Mouse (Mus musculus) hindbrain, embryonic 14.5 days (tissue): ENCODE results near the gene Fam151a. TPM values are rescaled to one million over a fixed set of nuclear protein-coding genes. Genes with fewer than 3 reads are reported as not detected.

Source experiments
- ATAC-seq: fragments of 200-750 bp; cut with Nextera tagmentation; 2 replicates; pipeline ENCODE4 v1.8.0; 2017; ENCODE audit warnings: moderate number of reproducible peaks, mild to moderate bottlenecking, moderate TSS enrichment, moderate library complexity; ENCODE audit not compliant: low FRiP score
- DNase-seq: peaks from one replicate; pipeline ENCODE4 v3.0.0-alpha.2; 2015; ENCODE audit warnings: low spot score
- H3K27ac ChIP-seq: fragments of 300-500 bp; sonication (generic); 2 replicates; pipeline ENCODE4 v1.5.1; 2014; ENCODE audit warnings: mild to moderate bottlenecking, moderate library complexity
- H3K27me3 ChIP-seq: fragments of 300-500 bp; sonication (generic); 2 replicates; pipeline ENCODE4 v1.6.1; 2014; ENCODE audit warnings: mild to moderate bottlenecking, low read length, mixed read lengths; ENCODE audit not compliant: control insufficient read depth, insufficient read depth
- H3K36me3 ChIP-seq: fragments of 300-500 bp; sonication (generic); replicated peaks from 2 replicates; pipeline ENCODE4 v1.6.1; 2014; ENCODE audit not compliant: control insufficient read depth, insufficient read depth
- H3K4me1 ChIP-seq: fragments of 300-500 bp; sonication (generic); replicated peaks from 2 replicates; pipeline ENCODE4 v1.6.1; 2014; ENCODE audit warnings: antibody characterized with exemption, low read length, mixed read lengths; ENCODE audit not compliant: control insufficient read depth, insufficient read depth
- H3K4me2 ChIP-seq: fragments of 300-500 bp; sonication (generic); replicated peaks from 2 replicates; pipeline ENCODE4 v1.6.1; 2014; ENCODE audit warnings: mild to moderate bottlenecking, moderate library complexity
- H3K4me3 ChIP-seq: fragments of 300-500 bp; sonication (generic); replicated peaks from 2 replicates; pipeline ENCODE4 v1.5.1; 2014; ENCODE audit warnings: mild to moderate bottlenecking, low read length
- H3K9ac ChIP-seq: fragments of 300-500 bp; sonication (generic); 2 replicates; pipeline ENCODE4 v1.6.1; 2014
- H3K9me3 ChIP-seq: fragments of 300-500 bp; sonication (generic); 2 replicates; pipeline ENCODE4 v1.6.1; 2016; ENCODE audit warnings: low read length; ENCODE audit not compliant: control insufficient read depth
- whole genome bisulfite sequencing: fragments of 180-500 bp; shearing (Covaris S2); extraction: QIAGEN DNeasy Blood & Tissue Kit; methylation state at CpG from one replicate; pipeline ENCODE4 v1.1.7; 2014; 5-methylcytosine and 5-hydroxymethylcytosine counted together
- polyA plus RNA-seq: library from polyadenylated mRNA; unstranded; fragments of >200 nt; fragmentation: Nextera tagmentation; extraction: Ambion mirVana; gene quantifications from 2 replicates; pipeline ENCODE4 v1.2.1, GENCODE M21; 2014

Fam151a gene
- not detected in 2 replicates for polyA plus RNA-seq

- Histone ChIP-seq H3K9me3 (no peaks in the 10 kb centered on the region), H3K36me3 (no peaks in the 10 kb centered on the region), H3K9ac (no peak within 1 kb of the TSS), H3K4me3 (no peak within 1 kb of the TSS), H3K4me1 (no peaks in the 10 kb centered on the region), H3K27ac (no peak within 1 kb of the TSS), H3K4me2 (no peak within 1 kb of the TSS), H3K27me3 (no peaks in the 10 kb centered on the region)
- DNase-seq (no peak), ATAC-seq (no peak)
- 67% methylated on average over 4 of the region's 4 CpGs for WGBS
Observed at GRCm38 (mm10) chr4:106733636-106734035, at the start of gene Fam151a. Gene Fam151a, plus strand, starts transcription at chr4:106733889.

GRCm38 (mm10) chr4:106688636-106689296, 44.9 kb upstream of the Fam151a start:
- H3K36me3 ChIP-seq: no peaks in the 10 kb centered on the region
- WGBS: 54% methylated on average over 3 of the region's 3 CpGs
- H3K9ac ChIP-seq: no peak overlapping the region
- H3K27ac ChIP-seq: no peak overlapping the region
- no peaks in the 10 kb centered on the region for H3K27me3 ChIP-seq
- DNase-seq (no peak), ATAC-seq (no peak)
- no peaks in the 10 kb centered on the region for H3K9me3 ChIP-seq
- no peak overlapping the region for H3K4me3 ChIP-seq
- H3K4me1 ChIP-seq: no peaks in the 10 kb centered on the region
- H3K4me2 ChIP-seq: no peak overlapping the region

DNA sequence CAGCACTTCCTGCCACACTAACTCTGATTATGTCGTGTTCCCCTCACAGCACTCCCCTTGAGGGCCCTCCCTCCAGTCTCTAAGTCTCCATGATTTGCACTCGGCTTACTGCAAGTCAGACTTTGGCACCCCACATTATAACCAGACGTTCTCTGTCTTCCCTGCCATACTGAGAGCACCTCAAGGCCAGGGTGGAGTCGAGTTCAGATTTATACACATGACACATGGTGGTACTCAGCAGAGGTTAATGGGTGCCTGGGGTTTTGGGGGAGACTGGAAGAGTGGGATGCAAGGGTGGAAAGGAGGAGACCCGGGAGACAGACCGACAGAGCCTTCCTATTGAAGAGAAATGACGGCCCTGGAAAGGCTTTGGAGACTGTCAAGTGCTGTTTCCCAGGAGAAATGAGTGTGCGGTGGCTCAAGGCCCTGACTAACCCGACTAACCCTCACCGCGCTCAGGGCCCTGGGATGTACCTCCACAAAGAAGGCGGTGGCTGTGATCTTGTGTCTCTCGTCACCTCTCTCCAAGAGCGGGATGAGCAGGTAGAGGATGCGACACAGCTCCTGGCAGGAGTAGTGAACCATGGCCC, 39.8 kb upstream of the Fam151a start:
- WGBS: 89% methylated on average over 15 of the region's 15 CpGs
- Histone ChIP-seq H3K36me3 (no peaks in the 10 kb centered on the region), H3K27me3 (no peaks in the 10 kb centered on the region), H3K9ac (no peak overlapping the region), H3K4me3 (no peak overlapping the region), H3K4me2 (no peak overlapping the region), H3K27ac (no peak overlapping the region), H3K9me3 (no peaks in the 10 kb centered on the region), H3K4me1 (no peaks in the 10 kb centered on the region)
- DNase-seq (no peak), ATAC-seq (no peak)

GRCm38 (mm10) chr4:106699989-106700388, 33.7 kb upstream of the Fam151a start:
- 18% methylated on average over 9 of the region's 9 CpGs for WGBS
- Histone ChIP-seq H3K36me3 (no peaks in the 10 kb centered on the region), H3K4me1 (peaks cover 27% of the 10 kb centered on the region), H3K27me3 (no peaks in the 10 kb centered on the region), H3K9ac (no peak overlapping the region), H3K4me3 (no peak overlapping the region), H3K9me3 (no peaks in the 10 kb centered on the region), H3K27ac (peak overlapping the region; percentile 71), H3K4me2 (0 out of 2 replicates have a peak overlapping the region, but pooled peaks have one; percentile 21)
- no peak for ATAC-seq
- peak; percentile 32 for DNase-seq

GRCm38 (mm10) chr4:106700798-106701197, 32.9 kb upstream of the Fam151a start:
- ATAC-seq (no peak), DNase-seq (peak; percentile 46)
- H3K36me3 ChIP-seq: no peaks in the 10 kb centered on the region
- H3K4me3 ChIP-seq: no peak overlapping the region
- WGBS: 45% methylated on average over 4 of the region's 4 CpGs
- no peak overlapping the region; the same call in 1 of the 2 replicates for H3K9ac ChIP-seq
- no peaks in the 10 kb centered on the region for H3K9me3 ChIP-seq
- H3K27me3 ChIP-seq: no peaks in the 10 kb centered on the region
- peak overlapping the region; percentile 71 for H3K27ac ChIP-seq
- peak overlapping the region; percentile 21; the same call in 1 of the 2 replicates for H3K4me2 ChIP-seq
- peaks cover 27% of the 10 kb centered on the region for H3K4me1 ChIP-seq

DNA sequence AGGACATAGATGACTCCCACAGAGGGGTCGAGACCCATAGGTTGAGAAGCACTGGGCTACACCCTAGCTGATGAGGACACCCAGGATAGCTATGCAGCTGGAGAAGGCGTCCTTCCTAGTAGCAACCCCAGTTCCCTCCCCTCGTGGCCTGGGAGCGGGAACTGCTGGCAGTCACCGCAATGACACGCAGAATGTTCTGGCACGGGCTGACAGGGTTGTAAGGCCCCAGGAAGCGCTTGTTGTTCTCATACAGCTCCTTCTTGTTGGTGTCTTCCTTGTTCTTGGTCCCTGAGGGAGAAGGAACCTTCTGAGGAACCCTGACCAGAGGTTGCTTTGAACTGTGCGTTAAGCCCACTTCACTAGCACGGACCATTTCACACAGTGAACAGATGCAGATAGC, 29.7 kb upstream of the Fam151a start:
- 76% methylated on average over 10 of the region's 10 CpGs for WGBS
- DNase-seq (no peak), ATAC-seq (no peak)
- Histone ChIP-seq H3K9me3 (no peaks in the 10 kb centered on the region), H3K4me2 (no peak overlapping the region), H3K9ac (no peak overlapping the region), H3K36me3 (no peaks in the 10 kb centered on the region), H3K4me1 (peaks cover 27% of the 10 kb centered on the region), H3K27me3 (no peaks in the 10 kb centered on the region), H3K27ac (peak overlapping the region; percentile 71), H3K4me3 (no peak overlapping the region)

DNA sequence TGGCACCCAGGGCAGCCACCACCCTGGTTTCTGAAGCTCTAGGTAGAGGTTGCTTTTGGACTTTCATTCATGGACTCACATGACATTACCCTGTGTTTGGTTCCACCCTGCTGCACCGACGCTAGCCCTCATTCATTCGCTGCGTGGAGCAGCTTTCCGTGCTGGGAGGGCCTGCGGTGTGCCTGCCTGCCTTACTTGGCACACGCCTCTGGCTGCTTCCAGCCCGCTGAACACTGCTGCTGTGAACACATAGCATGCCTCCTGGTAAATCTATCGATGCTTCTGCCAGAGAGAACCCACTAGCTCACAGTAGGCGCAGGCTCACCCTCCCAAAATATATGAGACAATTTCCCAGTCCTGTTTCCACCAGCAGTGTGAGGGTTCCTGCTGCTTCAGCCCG, 29.3 kb upstream of the Fam151a start:
- peak; percentile 53; the same call in 1 of the 2 replicates for ATAC-seq
- Histone ChIP-seq H3K9me3 (no peaks in the 10 kb centered on the region), H3K27me3 (no peaks in the 10 kb centered on the region), H3K36me3 (no peaks in the 10 kb centered on the region), H3K4me3 (no peak overlapping the region), H3K4me2 (no peak overlapping the region), H3K9ac (no peak overlapping the region), H3K4me1 (peaks cover 27% of the 10 kb centered on the region), H3K27ac (peak overlapping the region; percentile 71)
- DNase-seq: peak; percentile 49
- WGBS: 40% methylated on average over 11 of the region's 11 CpGs

DNA sequence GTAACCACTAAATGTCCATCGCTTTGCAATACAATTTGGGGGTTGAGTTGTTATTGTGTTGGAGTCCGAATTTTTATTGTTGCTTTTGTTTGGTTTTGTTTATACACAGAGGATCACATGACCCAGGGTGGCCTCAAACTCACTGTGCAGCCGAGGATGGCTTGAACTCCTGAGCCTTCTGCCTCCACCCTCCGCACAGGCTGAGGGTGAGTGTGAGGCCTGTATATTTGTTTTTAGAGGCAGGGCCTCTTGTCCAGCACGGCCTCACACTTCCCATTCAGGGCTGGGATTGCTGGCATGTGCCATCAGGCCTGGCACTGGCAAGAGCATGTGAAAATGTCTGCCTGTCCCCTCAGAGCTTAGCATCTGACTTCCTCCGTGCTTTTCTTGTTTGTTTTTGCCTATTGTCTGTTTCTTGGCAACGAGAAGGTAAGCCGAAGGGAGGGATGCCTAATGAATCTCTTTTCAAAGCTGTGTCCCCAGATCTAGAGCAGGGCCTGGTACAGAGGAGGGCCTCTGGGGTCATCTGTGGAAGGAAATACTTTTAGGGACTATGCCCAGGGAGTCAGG, 28.5 kb upstream of the Fam151a start:
- WGBS: 31% methylated on average over 8 of the region's 8 CpGs
- Histone ChIP-seq H3K27ac (peak overlapping the region; percentile 71), H3K27me3 (no peaks in the 10 kb centered on the region), H3K36me3 (no peaks in the 10 kb centered on the region), H3K4me1 (peaks cover 20% of the 10 kb centered on the region), H3K9ac (peak overlapping the region; percentile 25; the same call in 1 of the 2 replicates), H3K4me2 (no peak overlapping the region), H3K4me3 (no peak overlapping the region), H3K9me3 (no peaks in the 10 kb centered on the region)
- DNase-seq (peak; percentile 48), ATAC-seq (no peak)

GRCm38 (mm10) chr4:106707957-106708356, 25.7 kb upstream of the Fam151a start:
- Histone ChIP-seq H3K4me2 (no peak overlapping the region), H3K27me3 (no peaks in the 10 kb centered on the region), H3K36me3 (no peaks in the 10 kb centered on the region), H3K4me1 (peaks cover 8% of the 10 kb centered on the region), H3K4me3 (no peak overlapping the region), H3K27ac (no peak overlapping the region), H3K9me3 (no peaks in the 10 kb centered on the region), H3K9ac (no peak overlapping the region)
- 34% methylated on average over 5 of the region's 5 CpGs for WGBS
- no peak for DNase-seq
- no peak for ATAC-seq
